Mouse (Mus musculus): ENCODE results near the gene Cckbr.
"Not testable (repeated sequence)": the region's sequence is repeated elsewhere in the genome, so short reads cannot be mapped to it uniquely, and the experiment has no call there.

Gene Cckbr

GRCm38 (mm10) chr7:105434798-105435197, 9.3 kb downstream of the Cckbr start:
- in situ Hi-C loops (cut with MboI, MseI) = loop anchor here (5.0 kb wide), 1 partner anchor 242 kb away; no protein-coding TSS in a partner anchor

DNA sequence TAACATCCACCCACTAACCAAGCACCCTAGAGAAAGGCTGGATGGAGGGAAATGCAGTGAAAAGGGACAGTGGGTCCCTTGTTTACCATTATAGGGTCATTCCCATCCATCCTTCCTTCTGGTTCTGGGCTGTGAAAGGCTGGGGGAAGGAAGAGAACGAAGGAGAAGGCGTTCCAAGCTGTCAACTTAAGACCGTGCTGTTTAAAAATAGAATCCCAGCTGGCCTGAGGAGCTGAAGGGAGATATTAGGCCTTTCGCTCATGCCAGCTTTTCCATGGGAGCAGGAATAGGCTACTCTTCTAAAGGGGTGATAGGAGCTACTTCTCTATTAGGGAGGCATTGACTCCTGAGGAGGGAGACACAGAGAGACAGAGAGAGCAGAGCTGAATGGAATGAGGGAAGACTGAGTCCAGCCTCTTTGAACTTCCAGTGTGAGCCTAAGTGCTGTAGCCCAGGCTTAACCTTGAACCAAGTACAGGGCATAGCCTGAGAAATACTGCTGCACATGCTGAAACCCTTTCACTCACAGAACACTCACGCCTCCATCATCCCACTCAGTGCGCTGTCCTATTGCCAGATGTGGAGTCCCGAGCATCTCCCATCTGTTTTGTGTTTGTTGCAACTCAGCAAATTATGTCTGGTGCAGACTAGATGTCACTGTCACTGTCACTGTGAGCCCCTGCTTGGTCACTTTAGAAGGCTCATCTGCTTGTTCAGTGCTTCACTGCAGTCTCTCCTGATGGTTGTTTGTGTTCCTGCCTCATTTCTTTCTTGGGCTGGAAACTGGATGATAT, 12.6 kb downstream of the Cckbr start:
- in situ Hi-C loops (cut with MboI, MseI) = loop anchor here (5.0 kb wide), 1 partner anchor 246 kb away; no protein-coding TSS in a partner anchor

DNA sequence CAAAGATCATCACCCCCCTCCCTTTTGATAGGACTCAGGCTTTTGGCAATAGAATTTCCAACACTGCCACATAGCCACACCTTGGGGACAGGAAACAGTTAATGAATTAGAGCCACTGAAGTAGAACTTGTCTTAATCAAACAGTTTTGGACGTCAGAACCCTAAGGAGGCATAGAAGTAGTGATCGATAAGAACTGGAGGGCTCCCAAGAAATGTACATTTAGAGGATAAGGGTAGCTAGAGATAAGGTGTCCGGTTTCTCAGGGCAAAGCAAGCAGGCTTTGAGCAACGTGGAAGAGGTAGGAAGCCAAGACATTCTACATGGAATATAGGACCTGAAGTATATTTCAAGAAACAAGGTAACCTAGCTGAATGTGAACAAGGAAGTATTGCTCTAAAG, 15.9 kb downstream of the Cckbr start:
- in situ Hi-C loops (cut with MboI, MseI) = no loop called here

GRCm38 (mm10) chr7:105445076-105445475, 19.5 kb downstream of the Cckbr start:
- in situ Hi-C loops (cut with MboI, MseI) = no loop called here

DNA sequence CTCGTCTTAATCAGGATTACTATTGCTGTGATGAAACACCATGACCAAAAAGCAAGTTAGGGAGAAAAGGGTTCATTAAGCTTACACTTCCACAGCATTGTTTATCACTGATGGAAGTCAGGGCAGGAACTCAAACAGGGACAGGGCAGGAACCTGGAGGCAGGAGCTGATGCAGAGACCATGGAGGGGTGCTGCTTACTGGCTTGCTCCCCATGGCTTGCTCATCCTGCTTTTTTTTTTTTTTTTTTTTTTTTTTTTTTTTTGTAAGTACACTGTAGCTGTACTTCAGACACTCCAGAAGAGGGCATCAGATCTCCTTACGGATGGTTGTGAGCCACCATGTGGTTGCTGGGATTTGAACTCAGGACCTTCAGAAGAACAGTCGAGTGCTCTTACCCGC, 27.8 kb downstream of the Cckbr start:
- in situ Hi-C loops (cut with MboI, MseI) = not testable (repeated sequence)

DNA sequence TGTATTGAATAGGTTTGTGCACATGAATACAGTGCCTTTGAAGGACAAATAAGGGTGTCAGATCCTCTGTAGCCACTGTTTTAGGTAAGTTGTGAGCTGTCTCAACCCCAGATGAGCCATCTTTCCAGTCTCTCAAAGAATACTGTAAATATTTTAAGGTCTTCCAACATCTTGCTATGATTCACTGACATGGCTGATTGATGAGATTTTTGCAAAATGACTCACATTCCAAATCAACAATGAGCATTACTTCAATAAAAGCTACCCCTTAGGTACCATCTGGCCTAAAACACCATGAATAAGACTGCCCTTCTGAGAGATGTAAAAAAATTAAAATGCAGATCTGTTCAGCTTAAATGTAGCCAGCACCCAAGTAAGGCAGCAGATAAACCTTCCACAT, 33.0 kb downstream of the Cckbr start:
- in situ Hi-C loops (cut with MboI, MseI) = no loop called here

GRCm38 (mm10) chr7:105465505-105465904, 40.0 kb downstream of the Cckbr start:
- in situ Hi-C loops (cut with MboI, MseI) = not testable (repeated sequence)

DNA sequence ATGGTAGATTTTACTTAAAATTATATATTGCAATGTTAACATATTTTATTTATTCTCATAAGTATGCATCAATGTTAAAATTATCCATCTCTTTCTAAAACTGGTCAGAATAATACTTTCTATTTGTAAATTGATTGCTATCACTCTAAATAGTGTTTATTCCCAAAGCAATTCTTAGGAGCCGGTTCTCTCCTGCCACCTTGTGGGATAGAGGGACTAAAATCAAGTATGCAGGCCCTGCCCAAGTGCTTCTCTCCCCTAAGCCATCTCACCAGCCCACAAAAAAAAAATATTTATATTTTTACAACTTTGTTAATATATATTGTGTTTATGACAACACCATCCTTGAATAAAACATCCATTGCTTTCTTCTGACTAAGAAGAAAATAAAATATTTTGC, 47.1 kb downstream of the Cckbr start:
- in situ Hi-C loops (cut with MboI, MseI) = no loop called here

- in situ Hi-C loops (cut with MboI, MseI) = loop anchor here (25.0 kb wide), 1 partner anchor 1288 kb away; the partner anchor contains the start of genes Olfr648 and Olfr649
Measured at GRCm38 (mm10) chr7:105474771-105475315, 49.3 kb downstream of the Cckbr start.

DNA sequence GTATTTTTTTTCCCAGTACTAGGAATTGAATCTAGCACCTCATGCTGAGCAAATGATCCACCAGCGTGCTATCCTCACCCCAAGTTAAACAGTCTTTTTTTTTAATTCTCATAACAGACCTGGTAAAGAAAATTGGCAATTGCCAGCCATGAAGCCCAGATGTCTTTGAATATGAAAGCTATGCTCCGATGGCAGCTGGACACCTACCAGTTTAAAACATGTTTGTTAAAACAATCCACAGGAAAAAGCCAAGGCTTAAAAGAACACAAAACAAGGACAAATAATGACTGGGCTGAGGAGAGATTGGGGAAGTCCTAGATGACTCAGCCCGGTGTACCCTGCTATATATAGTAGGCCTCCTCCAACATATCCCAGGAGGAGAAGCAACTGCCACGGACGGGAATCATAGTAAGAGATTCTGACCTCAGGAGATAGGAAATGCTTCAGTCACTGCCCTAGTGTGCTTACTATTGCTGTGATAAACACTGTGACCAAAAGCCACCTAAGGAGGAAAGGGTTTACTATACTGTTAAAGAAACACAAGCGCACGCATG, 49.9 kb downstream of the Cckbr start:
- in situ Hi-C loops (cut with MboI, MseI) = loop anchor here (25.0 kb wide), 1 partner anchor 1288 kb away; the partner anchor contains the start of genes Olfr648 and Olfr649

DNA sequence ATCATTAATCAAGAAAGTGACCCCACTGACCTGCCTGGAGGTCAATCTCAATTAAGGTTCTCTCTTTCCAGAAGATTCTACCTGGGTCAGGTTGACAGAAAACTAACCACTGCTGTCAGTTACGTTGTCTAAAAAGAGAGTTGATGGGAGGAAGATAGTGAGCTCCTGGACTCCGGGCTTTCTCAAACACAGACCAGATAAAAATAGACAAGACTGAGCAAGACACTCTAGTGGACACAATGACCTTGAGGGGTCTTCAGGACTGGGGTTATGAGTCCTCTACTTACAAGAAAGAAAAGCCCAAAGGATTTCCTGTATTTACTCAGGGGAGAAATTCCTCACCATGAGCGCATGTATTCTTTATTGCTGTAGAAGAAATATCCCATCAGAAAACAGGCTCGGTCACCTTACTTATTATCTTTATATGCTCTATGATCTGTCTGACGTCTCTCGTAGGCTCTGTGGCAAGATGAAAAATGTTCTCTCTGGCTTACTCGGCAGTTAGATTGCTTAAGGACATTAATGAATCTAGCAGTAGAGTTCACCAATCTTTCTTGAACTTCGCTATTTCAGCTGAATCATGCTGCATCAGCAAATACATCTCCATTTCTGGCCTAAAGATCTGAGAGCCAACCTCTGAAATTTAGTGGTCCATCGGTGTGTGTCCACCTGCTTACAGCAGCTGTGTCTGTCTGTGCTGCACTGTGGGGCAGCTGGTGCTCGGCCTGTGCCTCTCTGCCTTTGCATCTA, 51.3 kb downstream of the Cckbr start:
- in situ Hi-C loops (cut with MboI, MseI) = loop anchor here (25.0 kb wide), 1 partner anchor 1290 kb away; the partner anchor contains the start of genes Olfr648 and Olfr649

- in situ Hi-C loops (cut with MboI, MseI) = loop anchor here (25.0 kb wide), 1 partner anchor 1290 kb away; the partner anchor contains the start of genes Olfr648 and Olfr649
Measured at GRCm38 (mm10) chr7:105477433-105477700, 51.8 kb downstream of the Cckbr start.

GRCm38 (mm10) chr7:105477841-105478240, 52.3 kb downstream of the Cckbr start:
- in situ Hi-C loops (cut with MboI, MseI) = loop anchor here (25.0 kb wide), 1 partner anchor 1291 kb away; the partner anchor contains the start of genes Olfr648 and Olfr649

DNA sequence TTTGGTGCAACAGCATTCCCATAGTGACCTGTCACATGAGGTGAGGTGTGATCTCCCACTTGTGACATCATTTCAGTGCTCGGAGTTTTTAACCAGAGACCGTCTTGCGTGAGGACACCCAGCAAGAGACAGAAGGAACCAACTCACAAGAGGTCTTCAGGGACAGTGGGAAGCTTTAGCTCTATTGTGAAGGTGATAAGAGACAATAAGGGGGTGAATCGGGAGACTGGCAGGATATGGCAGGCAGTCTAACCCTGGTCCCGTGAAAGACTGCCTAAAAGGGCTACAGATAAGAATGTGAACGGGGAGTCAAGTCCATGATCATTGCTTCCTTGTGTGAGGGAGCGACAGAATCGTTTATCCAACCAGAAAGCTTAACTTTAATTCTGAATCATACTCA, 52.8 kb downstream of the Cckbr start:
- in situ Hi-C loops (cut with MboI, MseI) = loop anchor here (25.0 kb wide), 1 partner anchor 1291 kb away; the partner anchor contains the start of genes Olfr648 and Olfr649

DNA sequence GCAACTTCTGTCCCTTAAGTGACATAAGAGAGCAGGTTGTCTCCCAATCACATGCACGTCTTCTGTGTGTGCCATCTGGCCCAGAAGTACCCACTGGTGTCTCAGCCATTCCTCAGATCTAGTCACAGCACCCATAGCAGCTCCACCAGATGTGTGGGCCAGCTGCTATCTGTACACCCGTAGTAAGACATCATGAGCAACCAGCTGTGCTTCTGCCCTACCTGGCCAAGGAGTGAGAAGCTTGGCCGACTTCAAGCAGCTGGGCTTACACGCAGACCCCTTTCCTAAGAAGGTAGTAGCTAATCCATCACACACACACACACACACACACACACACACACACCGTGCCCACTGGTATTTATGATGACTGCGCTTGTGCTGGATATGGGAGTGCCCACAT, 53.7 kb downstream of the Cckbr start:
- in situ Hi-C loops (cut with MboI, MseI) = loop anchor here (25.0 kb wide), 1 partner anchor 1292 kb away; the partner anchor contains the start of genes Olfr648 and Olfr649

- in situ Hi-C loops (cut with MboI, MseI) = loop anchor here (25.0 kb wide), 1 partner anchor 1293 kb away; the partner anchor contains the start of genes Olfr648 and Olfr649
Measured at GRCm38 (mm10) chr7:105480081-105480480, 54.5 kb downstream of the Cckbr start.

DNA sequence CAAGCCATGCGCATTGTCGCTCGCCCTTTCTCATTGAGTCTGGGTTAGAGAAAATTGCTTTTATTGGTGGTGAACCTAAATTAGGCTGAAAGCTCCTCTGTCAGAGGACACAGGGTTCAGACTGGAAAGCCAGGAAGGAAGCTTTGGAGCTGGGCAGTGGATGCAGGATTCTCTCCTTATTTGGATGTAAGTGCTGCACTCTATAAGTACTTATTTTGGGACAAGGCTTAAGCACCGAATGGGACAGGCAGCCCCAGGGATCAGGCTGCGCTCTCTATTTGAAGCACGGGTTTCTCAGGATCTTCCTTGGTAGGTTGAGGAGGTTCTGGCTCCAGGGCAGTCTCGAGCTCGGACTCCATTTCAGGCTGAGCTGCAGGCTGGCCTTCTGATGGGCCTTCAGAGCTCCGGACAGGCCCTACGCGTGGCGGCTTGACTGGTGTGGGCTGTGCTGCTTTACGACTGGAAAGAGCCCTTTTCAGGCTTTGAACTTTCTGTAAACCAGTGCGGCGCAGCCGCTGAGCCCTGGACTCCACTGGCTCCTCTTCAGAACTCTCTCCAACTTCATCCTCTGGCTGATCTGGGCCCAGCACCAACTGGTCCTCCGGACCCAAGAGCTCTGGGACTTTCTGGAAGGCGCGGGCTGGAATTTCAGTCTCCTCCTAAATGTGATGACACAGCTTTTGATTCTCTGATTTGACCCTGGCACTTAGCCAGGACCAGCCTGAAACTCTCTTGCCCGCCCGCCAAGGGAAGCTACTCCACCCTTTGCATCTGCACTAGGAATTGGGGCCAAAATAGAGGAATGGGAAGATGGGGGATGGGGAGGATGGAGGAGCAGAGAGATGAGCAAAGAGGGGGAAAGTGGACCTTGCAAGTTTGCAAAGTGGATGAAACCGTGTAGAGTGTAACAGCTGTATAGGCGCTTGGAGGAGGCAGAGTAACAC, 55.3 kb downstream of the Cckbr start:
- in situ Hi-C loops (cut with MboI, MseI) = loop anchor here (25.0 kb wide), 1 partner anchor 1294 kb away; the partner anchor contains the start of genes Olfr648 and Olfr649

DNA sequence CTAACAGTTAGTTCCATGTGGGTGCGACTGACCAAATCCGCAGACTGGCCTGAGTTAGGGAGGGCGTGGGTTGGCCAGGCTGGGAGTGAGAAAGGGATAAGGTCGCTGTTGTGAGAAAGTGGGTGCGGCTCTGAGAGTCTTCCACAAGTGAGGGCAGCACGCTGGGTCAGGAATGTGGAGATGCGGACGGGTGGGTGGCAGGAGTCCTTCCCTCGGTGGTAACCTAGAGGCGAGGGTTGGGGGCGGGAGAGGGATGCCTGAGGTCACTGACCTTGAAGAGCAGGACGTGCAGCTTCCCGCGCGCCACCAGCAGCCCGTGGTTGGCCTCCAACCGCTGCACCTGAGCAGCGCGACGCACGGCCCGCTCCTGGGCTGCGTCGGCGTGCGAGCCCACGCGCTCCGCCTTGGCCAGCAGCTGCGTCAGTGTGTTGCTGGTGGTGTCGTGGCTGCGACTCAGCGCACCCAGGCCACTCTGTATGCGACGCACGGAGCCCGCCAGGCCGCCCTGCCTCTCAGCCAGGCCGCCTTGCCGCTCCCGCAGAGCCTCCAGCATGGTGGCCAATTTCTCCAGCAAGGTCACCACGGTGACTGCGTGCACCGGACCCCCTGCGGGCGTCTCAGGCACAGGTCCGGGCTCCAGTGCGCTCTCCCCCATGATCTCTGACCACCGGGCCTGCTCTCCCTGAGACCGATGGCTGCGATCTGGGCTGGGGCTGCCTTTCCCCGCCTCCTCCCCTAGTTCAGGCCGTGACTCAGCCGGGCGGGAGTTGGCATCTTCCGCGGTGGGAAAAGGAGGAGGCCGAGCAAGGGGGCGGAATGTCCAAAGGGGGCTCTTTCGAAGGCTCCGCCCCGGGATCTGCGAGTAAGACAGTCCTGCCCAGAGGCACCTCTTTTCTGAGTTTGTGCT, 56.2 kb downstream of the Cckbr start, which contains the start of gene Cavin3:
Gene Cavin3 (minus strand): TSS at position 796 of the 907 bp plus-strand sequence.
- in situ Hi-C loops (cut with MboI, MseI) = loop anchor here (25.0 kb wide), 1 partner anchor 1294 kb away; the partner anchor contains the start of genes Olfr648 and Olfr649

DNA sequence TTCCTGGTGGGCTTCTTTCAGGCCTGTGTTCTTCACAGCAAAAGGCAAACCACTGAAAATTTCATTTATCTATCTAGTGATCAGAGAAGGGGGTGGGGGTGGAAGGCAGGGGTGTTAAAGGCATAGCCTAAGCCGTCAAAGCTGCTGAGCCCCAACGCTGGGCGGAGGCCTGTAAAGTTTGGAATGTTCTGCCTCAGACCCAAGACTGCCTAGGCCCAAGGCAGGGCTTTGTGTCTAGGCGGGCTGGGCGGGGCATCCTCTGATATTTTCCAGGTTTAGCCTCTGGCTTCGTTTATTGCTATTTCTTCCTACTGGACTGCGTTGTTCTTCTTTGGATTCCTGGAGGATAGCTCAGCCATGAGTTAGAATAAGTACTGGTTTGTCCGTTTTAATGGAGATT, 56.9 kb downstream of the Cckbr start:
- in situ Hi-C loops (cut with MboI, MseI) = loop anchor here (25.0 kb wide), 1 partner anchor 1295 kb away; the partner anchor contains the start of genes Olfr648 and Olfr649

Data from T-helper 2 cell (primary cell).